Mouse (Mus musculus): ENCODE results near the gene Gucd1. TPM values are rescaled to one million over a fixed set of nuclear protein-coding genes. Genes with fewer than 3 reads are reported as not detected.

Gucd1 gene
- polyA plus RNA-seq, 1 experiment = 80.5 TPM

DNA sequence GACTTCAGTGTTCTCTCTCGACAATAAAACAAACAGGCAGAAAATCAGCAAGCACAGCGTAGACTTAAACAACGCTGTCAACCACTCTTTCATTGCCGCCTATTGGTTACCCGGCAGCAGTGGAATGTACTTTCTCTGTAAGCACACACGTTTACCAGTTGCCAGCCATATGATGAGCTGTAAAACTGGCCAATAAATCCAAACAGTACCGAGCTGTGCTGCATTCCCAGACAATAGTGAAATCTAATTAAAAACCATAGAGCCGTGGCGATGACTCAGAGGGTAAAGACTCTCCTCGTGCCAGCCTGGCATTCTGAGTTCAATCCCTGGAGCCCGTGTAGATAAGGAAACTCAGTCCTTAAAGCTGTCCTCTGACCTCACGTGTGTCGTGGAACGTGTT, 30.7 kb upstream of the Gucd1 start:
- no peaks in the 10 kb centered on the region for H3K27me3 ChIP-seq (ENCODE audit: control insufficient read depth, insufficient read depth, low read length)
- TF ChIP-seq CTCF (IDR thresholded peaks at IDR 0.05; ENCODE audit: borderline replicate concordance, control insufficient read depth, extremely low read depth, insufficient read depth, low read length, poor library complexity) (no peak), POLR2A (IDR thresholded peaks at IDR 0.05; ENCODE audit: control insufficient read depth, extremely low read depth, insufficient read depth, low read length, poor library complexity) (no peak)
- no peaks in the 10 kb centered on the region for H3K4me1 ChIP-seq (replicated peaks; ENCODE audit: control insufficient read depth, insufficient read depth, low read length)
- 88% methylated on average over 14 of the region's 14 CpGs for WGBS
- no peak for DNase-seq
- H3K4me3 ChIP-seq (ENCODE audit: control insufficient read depth, insufficient read depth, low read length) = no peak overlapping the region
- H3K27ac ChIP-seq (ENCODE audit: control insufficient read depth, insufficient read depth, low read length) = no peak overlapping the region
- no peaks in the 10 kb centered on the region for H3K36me3 ChIP-seq (ENCODE audit: control insufficient read depth, insufficient read depth, low read length)

DNA sequence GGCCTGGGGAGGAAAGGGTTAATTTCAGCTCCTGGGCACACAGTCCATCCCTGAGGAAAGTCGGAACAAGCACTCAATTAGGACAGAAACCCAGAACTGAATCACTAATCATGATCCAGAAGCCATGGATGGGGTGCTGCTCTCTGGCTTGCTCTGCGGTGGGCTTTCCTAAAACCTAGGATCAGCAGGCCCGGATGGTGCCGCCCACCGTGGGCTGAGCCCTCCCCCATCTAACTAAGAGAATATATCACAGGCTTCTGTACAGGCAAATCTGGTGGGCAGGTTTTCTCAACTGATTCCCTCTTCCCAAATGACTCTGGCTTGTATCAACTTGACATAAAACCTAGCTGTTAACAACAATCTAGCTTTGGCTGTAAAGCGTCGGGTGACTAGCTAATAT, 30.1 kb upstream of the Gucd1 start:
- no peak overlapping the region for H3K27ac ChIP-seq (ENCODE audit: control insufficient read depth, insufficient read depth, low read length)

DNA sequence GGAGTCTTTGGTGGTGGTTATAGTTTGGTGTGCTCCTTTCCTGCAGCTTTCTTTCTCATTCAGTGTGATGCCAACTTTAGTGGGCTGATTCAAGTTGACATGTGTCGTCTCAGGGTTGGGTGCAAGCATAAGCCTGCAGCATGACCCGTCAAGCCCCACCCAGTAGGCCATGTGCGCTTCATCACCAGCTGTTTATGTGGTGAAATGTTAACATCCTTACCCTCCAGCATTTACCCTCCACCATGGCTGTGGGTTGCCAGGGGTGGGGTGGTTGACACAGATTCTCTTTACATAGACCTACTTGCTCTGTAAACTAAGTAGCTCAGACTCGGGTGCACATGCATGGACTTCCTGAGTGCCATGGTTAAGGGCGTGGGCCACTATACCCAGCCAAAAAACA, 18.4 kb upstream of the Gucd1 start:
- no peaks in the 10 kb centered on the region for H3K27me3 ChIP-seq (ENCODE audit: control insufficient read depth, insufficient read depth, low read length)
- DNase-seq = no peak
- TF ChIP-seq CTCF (IDR thresholded peaks at IDR 0.05; ENCODE audit: borderline replicate concordance, control insufficient read depth, extremely low read depth, insufficient read depth, low read length, poor library complexity) = no peak
- no peak for TF ChIP-seq POLR2A (IDR thresholded peaks at IDR 0.05; ENCODE audit: control insufficient read depth, extremely low read depth, insufficient read depth, low read length, poor library complexity)
- WGBS = 65% methylated on average over 5 of the region's 5 CpGs
- peaks cover 18% of the 10 kb centered on the region for H3K4me1 ChIP-seq (replicated peaks; ENCODE audit: control insufficient read depth, insufficient read depth, low read length)
- H3K36me3 ChIP-seq (ENCODE audit: control insufficient read depth, insufficient read depth, low read length) = peaks cover 22% of the 10 kb centered on the region
- no peak overlapping the region for H3K4me3 ChIP-seq (ENCODE audit: control insufficient read depth, insufficient read depth, low read length)
- peak overlapping the region; percentile 52; the same call in 1 of the 2 replicates for H3K27ac ChIP-seq (ENCODE audit: control insufficient read depth, insufficient read depth, low read length)

More for the DNA sequence above, 30.1 kb upstream of the Gucd1 start:
- no peak for TF ChIP-seq CTCF (IDR thresholded peaks at IDR 0.05; ENCODE audit: borderline replicate concordance, control insufficient read depth, extremely low read depth, insufficient read depth, low read length, poor library complexity)
- TF ChIP-seq POLR2A (IDR thresholded peaks at IDR 0.05; ENCODE audit: control insufficient read depth, extremely low read depth, insufficient read depth, low read length, poor library complexity) = no peak
- Histone ChIP-seq H3K4me3 (ENCODE audit: control insufficient read depth, insufficient read depth, low read length) (no peak overlapping the region), H3K27me3 (ENCODE audit: control insufficient read depth, insufficient read depth, low read length) (no peaks in the 10 kb centered on the region), H3K36me3 (ENCODE audit: control insufficient read depth, insufficient read depth, low read length) (no peaks in the 10 kb centered on the region), H3K4me1 (replicated peaks; ENCODE audit: control insufficient read depth, insufficient read depth, low read length) (no peaks in the 10 kb centered on the region)
- 89% methylated on average over 7 of the region's 7 CpGs for WGBS
- DNase-seq = no peak

DNA sequence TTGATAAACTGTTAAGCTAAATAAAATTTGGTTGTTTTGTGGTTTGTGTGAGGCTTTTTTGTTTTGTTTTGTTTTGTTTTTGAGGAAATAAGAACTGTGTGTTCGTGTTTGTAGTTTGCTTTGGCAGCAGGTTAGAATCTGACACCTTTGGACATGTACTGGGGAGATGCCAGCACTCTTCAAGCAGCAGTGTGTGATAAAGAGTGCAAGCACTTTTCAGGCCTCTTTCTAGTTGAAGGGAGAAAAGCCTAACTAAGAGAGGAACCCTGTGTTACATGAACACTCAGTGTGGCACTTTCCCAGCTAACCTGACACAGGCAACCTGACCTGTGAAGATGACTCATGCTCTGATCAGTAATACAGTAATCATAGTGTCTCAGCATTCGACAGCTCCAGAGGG, 17.7 kb upstream of the Gucd1 start:
- Histone ChIP-seq H3K4me3 (ENCODE audit: control insufficient read depth, insufficient read depth, low read length) (no peak overlapping the region), H3K27ac (ENCODE audit: control insufficient read depth, insufficient read depth, low read length) (no peak overlapping the region), H3K4me1 (replicated peaks; ENCODE audit: control insufficient read depth, insufficient read depth, low read length) (peaks cover 23% of the 10 kb centered on the region), H3K36me3 (ENCODE audit: control insufficient read depth, insufficient read depth, low read length) (peaks cover 22% of the 10 kb centered on the region), H3K27me3 (ENCODE audit: control insufficient read depth, insufficient read depth, low read length) (no peaks in the 10 kb centered on the region)
- no peak for DNase-seq
- TF ChIP-seq CTCF (IDR thresholded peaks at IDR 0.05; ENCODE audit: borderline replicate concordance, control insufficient read depth, extremely low read depth, insufficient read depth, low read length, poor library complexity) = no peak
- TF ChIP-seq POLR2A (IDR thresholded peaks at IDR 0.05; ENCODE audit: control insufficient read depth, extremely low read depth, insufficient read depth, low read length, poor library complexity) = no peak
- 80% methylated on average over 2 of the region's 2 CpGs for WGBS

DNA sequence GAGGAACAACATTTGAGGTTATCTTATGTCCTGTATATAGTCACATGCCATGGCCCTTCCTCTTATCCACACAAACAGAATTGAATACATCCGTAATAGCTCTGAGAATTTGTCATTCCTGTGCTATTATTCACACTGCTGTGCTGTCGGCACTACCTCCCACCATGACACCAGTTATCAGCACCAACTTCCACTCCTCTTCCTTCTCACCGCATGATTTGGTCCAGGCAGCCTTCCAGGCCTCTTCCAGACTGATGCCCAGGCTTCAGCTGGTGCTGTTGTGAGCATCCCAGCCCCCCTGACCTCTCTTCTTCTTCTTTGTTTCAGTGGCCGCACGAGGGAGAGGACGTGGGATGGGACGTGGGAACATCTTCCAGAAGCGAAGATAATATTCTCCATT, 17.2 kb upstream of the Gucd1 start:
- Histone ChIP-seq H3K27me3 (ENCODE audit: control insufficient read depth, insufficient read depth, low read length) (no peaks in the 10 kb centered on the region), H3K27ac (ENCODE audit: control insufficient read depth, insufficient read depth, low read length) (no peak overlapping the region), H3K4me3 (ENCODE audit: control insufficient read depth, insufficient read depth, low read length) (no peak overlapping the region), H3K36me3 (ENCODE audit: control insufficient read depth, insufficient read depth, low read length) (peaks cover 22% of the 10 kb centered on the region), H3K4me1 (replicated peaks; ENCODE audit: control insufficient read depth, insufficient read depth, low read length) (peaks cover 27% of the 10 kb centered on the region)
- TF ChIP-seq POLR2A (IDR thresholded peaks at IDR 0.05; ENCODE audit: control insufficient read depth, extremely low read depth, insufficient read depth, low read length, poor library complexity) (no peak), CTCF (IDR thresholded peaks at IDR 0.05; ENCODE audit: borderline replicate concordance, control insufficient read depth, extremely low read depth, insufficient read depth, low read length, poor library complexity) (no peak)
- no peak for DNase-seq
- 94% methylated on average over 8 of the region's 8 CpGs for WGBS

DNA sequence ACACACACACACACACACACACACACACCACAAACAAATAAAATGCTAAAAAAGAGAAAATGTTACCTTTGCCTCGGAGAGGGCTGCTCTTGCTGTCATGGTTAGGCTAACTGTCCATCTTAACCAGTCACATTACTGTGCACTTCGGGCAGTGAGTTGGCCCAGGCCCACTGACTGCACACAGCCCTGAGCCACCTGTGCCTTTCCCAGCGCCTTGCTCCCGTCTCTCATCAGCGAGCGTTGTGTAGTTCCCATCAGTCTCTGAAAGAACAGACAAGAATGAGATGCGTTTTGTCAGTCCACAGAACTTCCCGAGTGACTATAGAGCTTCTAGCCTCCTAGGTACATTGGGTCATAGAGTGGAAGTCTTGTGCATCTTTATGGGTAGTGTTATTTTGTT, 16.4 kb upstream of the Gucd1 start:
- H3K27me3 ChIP-seq (ENCODE audit: control insufficient read depth, insufficient read depth, low read length) = no peaks in the 10 kb centered on the region
- 97% methylated on average over 8 of the region's 8 CpGs for WGBS
- no peak for DNase-seq
- no peak for TF ChIP-seq POLR2A (IDR thresholded peaks at IDR 0.05; ENCODE audit: control insufficient read depth, extremely low read depth, insufficient read depth, low read length, poor library complexity)
- TF ChIP-seq CTCF (IDR thresholded peaks at IDR 0.05; ENCODE audit: borderline replicate concordance, control insufficient read depth, extremely low read depth, insufficient read depth, low read length, poor library complexity) = no peak
- H3K4me1 ChIP-seq (replicated peaks; ENCODE audit: control insufficient read depth, insufficient read depth, low read length) = peaks cover 30% of the 10 kb centered on the region
- H3K4me3 ChIP-seq (ENCODE audit: control insufficient read depth, insufficient read depth, low read length) = no peak overlapping the region
- H3K36me3 ChIP-seq (ENCODE audit: control insufficient read depth, insufficient read depth, low read length) = peaks cover 22% of the 10 kb centered on the region
- H3K27ac ChIP-seq (ENCODE audit: control insufficient read depth, insufficient read depth, low read length) = no peak overlapping the region

DNA sequence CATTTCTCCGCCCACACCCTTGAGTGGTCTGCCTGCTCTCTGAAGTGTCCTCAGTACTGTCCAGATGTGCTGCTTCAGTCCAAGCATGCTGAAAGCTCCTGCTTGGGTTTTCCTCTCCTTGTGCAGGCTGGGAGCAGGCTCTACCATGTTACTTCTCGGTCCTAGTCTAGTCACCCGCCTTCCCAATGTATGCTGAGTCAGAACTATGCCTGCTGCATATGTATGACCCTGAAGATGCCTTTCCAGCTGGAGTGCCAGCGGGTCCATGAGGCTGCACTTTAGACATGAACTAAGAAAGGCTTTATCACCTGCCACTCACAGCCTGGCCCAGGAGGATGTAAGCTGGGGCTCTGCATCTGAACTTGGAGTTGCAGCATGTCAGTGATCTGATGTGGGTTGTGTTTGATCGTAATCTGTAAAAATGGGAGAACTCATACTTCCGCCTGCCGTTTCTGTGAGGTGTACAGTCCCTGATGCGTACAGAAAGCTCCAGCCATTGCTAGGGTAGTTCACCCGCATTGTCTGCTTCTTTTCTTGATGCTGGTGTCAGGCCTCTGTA, 13.8 kb upstream of the Gucd1 start:
- 28% methylated on average over 9 of the region's 9 CpGs for WGBS
- peak; percentile 43 for DNase-seq
- Histone ChIP-seq H3K4me1 (replicated peaks; ENCODE audit: control insufficient read depth, insufficient read depth, low read length) (peaks cover 30% of the 10 kb centered on the region), H3K27ac (ENCODE audit: control insufficient read depth, insufficient read depth, low read length) (peak overlapping the region; percentile 82), H3K27me3 (ENCODE audit: control insufficient read depth, insufficient read depth, low read length) (no peaks in the 10 kb centered on the region), H3K4me3 (ENCODE audit: control insufficient read depth, insufficient read depth, low read length) (no peak overlapping the region), H3K36me3 (ENCODE audit: control insufficient read depth, insufficient read depth, low read length) (peaks cover 22% of the 10 kb centered on the region)
- TF ChIP-seq POLR2A (IDR thresholded peaks at IDR 0.05; ENCODE audit: control insufficient read depth, extremely low read depth, insufficient read depth, low read length, poor library complexity) = no peak
- TF ChIP-seq CTCF (IDR thresholded peaks at IDR 0.05; ENCODE audit: borderline replicate concordance, control insufficient read depth, extremely low read depth, insufficient read depth, low read length, poor library complexity) = no peak
